Mouse (Mus musculus) heart, postnatal 36 days (tissue): ENCODE results near the gene Zmiz1. TPM values are rescaled to one million over a fixed set of nuclear protein-coding genes. Genes with fewer than 3 reads are reported as not detected.

Experiments
- DNase-seq, 2 experiments: peaks; one replicate each; pipeline ENCODE4 v3.0.0; 2021 to 2022
- intact Hi-C: fragments of 180-260 bp; cut with DNase I; formaldehyde crosslinking; loops from one replicate; pipeline ENCODE4 v1.15.1; 2025
- total RNA-seq, 2 experiments: library from RNA; stranded (reverse); gene quantifications; 2 replicates each; pipeline ENCODE4 v1.2.3; 2021

The Zmiz1 gene
- total RNA-seq, 2 experiments from 2014 or later, result 38.8 to 41.7 TPM

DNA sequence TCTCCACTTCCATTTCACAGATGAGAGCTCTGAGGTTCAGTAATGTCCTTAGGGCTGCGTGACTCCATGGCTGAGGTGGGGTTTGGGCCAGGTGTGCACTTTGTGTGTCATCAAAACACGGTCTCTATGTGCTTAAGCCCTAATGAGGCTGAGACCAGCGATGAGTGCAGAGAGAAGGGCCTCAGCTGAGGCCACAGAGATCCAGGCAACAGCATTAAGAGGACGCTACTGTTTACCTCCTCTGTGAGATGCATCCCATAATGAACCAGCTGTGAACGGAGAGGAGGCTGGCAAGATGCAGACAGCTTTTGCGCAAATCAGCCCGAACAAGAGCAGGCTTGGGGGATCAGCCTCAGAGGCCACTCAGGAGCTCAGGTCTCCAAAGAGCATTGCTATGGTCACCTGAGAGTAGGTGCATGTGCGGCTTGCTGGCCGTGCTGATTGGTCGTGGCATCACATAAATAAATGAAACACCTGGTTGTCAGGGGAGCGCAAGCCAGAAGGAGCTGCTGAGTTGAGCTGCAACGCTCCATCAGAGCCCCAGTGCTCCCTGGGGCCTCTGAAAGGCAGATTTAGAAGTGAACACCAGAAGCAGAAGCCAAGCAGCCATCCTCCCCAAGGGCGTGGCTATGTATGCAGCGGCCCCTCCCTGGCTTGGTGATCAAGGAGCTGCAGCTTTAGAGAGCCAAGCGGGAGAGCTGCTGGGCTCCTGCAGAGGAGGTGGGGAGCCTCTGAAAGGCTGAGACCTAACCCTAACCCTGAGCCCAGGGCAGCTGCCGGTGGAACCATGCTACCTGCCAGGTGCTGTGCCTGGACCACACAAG, 115.3 kb downstream of the Zmiz1 start:
- DNase-seq, result no peak
- intact Hi-C loops, result no loop called here

GRCm38 (mm10) chr14:25576642-25577041, 117.7 kb downstream of the Zmiz1 start:
- DNase-seq, result no peak
- intact Hi-C loops, result no loop called here

- no peak for DNase-seq
- intact Hi-C loops, result no loop called here
Measured at GRCm38 (mm10) chr14:25577431-25577830, 118.4 kb downstream of the Zmiz1 start.

DNA sequence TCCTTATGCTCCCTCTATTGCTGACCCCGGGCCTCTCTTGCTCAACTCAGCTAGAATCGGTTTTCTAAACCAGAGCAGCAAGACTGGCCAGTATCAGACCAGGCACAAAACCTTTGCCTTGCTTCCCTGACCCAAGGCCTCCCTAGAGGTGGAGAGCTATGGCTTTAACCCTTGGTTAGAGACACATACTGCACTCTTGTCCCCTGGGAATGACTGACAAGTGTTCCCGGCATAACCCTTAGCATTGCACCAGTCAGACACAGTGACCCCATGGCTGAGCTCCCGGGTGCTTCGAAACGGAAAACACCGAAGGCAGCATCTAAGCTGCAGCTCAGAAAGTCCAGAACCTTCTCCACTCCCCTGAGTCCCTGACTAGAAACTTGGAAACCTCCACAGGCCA, 120.6 kb downstream of the Zmiz1 start:
- intact Hi-C loops, result loop anchor here (2.0 kb wide), 1 partner anchor 67 kb away; no protein-coding TSS in a partner anchor
- no peak for DNase-seq

DNA sequence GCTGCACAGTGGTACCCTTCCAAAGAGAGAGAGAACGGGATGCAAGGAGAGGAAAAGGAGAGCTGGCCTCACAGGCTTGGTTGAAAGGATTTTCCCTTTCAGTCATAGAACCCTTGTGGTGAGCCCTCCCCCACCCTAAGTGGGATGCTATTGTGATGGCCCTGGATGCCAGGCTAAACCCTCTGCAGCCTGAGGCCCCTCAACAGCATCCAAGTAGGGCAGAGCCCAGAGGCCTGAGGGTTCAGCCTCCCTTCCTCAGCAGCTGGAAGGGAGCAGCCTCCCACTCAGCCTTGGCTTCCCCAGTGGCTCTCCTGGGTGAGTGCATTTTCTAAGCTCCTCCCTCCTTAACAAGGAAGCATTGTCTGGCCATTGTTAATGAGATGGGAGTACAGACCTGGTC, 121.4 kb downstream of the Zmiz1 start:
- no peak for DNase-seq
- intact Hi-C loops, result no loop called here

DNA sequence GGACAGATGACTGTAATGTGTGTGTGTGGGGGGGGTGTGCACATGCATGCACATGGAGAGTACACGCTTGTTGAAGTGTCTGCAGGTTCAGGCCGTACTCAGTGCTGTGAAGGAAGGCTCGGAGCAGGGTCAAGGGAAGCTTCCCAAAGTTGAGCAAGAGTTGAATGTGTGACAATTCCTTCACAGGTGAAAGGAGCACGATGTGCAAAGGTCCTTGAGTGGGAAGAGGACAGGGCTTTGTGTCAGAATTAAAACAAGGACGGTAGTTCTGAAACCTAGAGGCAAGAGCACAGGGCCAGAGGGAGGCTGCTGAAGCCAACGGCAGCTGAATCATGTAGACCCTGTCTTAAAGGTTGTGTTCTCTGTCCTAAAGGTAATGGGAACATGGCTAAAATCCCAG, 123.6 kb downstream of the Zmiz1 start:
- intact Hi-C loops, result no loop called here
- DNase-seq, result no peak

- intact Hi-C loops, result no loop called here
Measured at GRCm38 (mm10) chr14:25583899-25584298, 124.9 kb downstream of the Zmiz1 start.

GRCm38 (mm10) chr14:25585545-25586301, 126.7 kb downstream of the Zmiz1 start:
- peak in 1 of 2 experiments; percentile 54 for DNase-seq

More at GRCm38 (mm10) chr14:25583899-25584298, 124.9 kb downstream of the Zmiz1 start:
- DNase-seq, result peak in 1 of 2 experiments; percentile 44

DNA sequence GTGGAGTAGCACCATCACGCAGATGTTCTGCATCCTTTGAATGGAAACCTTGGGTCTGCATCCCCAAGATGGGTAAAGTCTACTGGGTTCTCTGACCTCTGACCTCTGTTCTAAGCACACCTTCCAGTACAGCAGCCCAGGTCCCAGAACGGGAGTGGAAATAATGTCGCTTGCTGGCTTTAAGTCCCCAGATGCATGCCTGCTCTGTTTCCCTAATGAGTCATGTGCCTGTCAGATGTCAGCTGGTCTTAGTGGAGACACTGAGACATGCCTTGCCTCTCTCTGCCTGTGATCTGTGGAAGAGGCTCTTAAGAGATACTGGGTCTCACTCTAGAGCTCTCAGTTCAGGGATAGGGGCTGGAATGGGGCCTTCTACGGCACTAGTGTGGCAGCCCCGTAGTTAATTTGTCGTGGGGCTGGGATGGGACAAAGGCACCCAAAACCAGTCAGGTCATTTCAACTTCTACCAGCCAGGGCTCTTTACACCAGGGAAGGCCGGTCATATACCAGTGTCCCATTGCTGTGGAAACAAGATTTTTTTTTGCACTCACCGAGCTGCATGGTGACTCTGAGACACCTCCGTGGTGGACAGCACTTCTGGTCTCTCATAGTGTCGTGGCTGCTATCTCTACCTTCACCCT, 128.0 kb downstream of the Zmiz1 start:
- intact Hi-C loops, result loop anchor here (2.0 to 5.0 kb wide), 3 partner anchors 40 to 105 kb away; partner anchors contain the start of gene Ppif
- DNase-seq, result peak in 1 of 2 experiments; percentile 48

More at GRCm38 (mm10) chr14:25585545-25586301, 126.7 kb downstream of the Zmiz1 start:
- intact Hi-C loops, result loop anchor here (2.0 to 5.0 kb wide), 3 partner anchors 42 to 107 kb away; partner anchors contain the start of gene Ppif

DNA sequence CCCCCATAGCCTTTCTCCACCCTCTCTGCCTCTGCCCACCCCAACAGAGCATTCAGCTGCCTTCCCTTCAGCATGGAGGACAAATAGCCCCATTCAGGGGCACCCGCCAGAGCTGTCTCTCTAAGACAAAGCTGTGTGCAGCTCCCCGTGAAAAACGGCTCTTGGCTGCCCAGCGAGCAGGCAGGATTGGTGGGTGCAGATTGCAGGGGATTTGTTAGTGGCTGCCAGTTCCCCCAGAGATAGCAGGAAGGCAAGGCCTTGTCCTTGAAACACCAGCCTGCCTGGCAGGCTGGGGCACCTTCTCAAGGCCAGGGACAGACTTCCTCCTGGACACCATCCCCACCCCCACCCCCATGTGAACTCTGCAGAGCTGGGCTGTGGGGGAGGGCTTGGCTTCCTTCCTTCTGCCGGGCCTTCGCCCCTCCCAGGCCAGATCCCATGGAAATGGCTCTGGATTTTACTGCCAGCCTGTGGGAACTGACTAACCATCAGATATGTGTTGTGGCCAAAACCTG, 128.6 kb downstream of the Zmiz1 start:
- intact Hi-C loops, result loop anchor here (1.0 to 5.0 kb wide), 4 partner anchors 19 to 105 kb away; partner anchors contain the start of gene Ppif
- DNase-seq, result peak; percentile 46 to 58

DNA sequence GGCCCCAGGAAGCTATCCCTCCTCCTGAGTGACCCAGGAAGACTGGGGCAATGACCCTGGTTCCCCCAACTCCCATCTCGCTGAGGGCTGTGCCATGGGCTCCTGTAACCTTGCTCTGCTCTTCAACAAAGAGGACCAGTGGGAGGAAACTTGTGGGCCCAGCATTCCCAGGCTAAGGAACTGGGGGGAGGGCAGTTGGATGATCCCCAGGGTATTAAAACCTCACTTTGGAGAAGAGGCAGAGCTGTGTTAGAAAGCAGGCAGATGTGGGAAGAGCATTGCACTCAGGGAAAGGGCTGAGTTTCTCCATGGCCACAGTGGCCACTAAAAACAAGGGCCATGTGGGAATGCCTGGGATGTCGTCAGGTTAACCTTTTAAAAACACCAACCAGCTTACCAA, 129.2 kb downstream of the Zmiz1 start:
- intact Hi-C loops, result loop anchor here (1.0 to 5.0 kb wide), 3 partner anchors 18 to 104 kb away; partner anchors contain the start of gene Ppif
- DNase-seq, result no peak

DNA sequence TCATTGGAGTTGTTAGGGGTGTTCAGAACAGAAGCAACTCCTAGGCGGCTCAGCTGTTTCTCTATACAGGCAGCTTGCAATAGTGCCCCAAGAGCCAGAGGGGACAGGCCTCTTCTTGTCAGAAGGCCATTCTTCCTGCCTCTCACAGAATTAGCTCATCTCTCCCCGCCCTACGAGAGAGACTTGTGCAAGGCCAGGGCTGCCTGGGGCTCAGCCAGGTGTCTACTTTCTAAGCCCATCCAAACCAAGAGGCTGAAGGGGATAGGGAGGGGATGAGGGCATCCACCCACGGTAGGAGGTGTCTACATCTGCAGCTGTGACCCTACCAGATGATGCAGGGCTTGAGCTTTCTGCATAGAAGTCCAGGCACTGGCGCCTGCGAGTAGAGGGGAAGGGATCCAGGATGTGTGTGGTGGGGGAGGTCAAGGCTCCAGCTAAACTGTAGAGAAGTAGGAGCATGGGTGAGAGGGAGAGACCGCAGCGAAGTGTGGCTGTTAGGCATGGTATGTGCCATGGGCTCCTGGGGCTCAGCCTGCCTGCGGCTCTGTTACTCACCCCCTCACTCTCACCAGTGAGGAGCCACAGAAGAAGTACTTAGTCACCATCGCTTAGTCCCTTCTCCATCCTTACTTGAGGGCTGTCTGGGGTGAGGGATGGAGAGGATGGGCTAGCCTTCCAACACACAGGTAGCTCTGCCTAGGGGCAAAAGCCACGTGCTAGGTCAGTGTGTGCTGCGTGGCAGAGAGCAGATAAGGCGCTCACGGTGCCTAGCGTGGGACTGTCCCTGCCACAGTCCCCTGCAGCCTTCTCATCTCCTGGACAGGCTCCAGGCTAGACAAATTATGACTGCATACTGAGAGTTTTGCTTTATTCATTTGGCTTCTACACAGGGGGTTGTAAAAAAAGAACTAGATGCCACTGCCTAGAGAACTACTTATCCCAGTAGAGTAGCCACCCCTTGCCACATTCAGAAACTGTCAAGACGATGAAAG, 130.3 kb downstream of the Zmiz1 start:
- DNase-seq, result peak in 1 of 2 experiments; percentile 54
- intact Hi-C loops, result loop anchor here (1.0 to 5.0 kb wide), 3 partner anchors 17 to 103 kb away; partner anchors contain the start of gene Ppif

GRCm38 (mm10) chr14:25591000-25591399, 132.0 kb downstream of the Zmiz1 start:
- no peak for DNase-seq
- intact Hi-C loops, result no loop called here

- intact Hi-C loops, result no loop called here
- no peak for DNase-seq
Measured at GRCm38 (mm10) chr14:25591426-25591825, 132.4 kb downstream of the Zmiz1 start.

GRCm38 (mm10) chr14:25592522-25592921, 133.5 kb downstream of the Zmiz1 start:
- intact Hi-C loops, result no loop called here
- no peak for DNase-seq

- no peak for DNase-seq
- intact Hi-C loops, result no loop called here
Measured at GRCm38 (mm10) chr14:25593876-25594275, 134.9 kb downstream of the Zmiz1 start.

- no peak for DNase-seq
- intact Hi-C loops, result no loop called here
Measured at GRCm38 (mm10) chr14:25594611-25595010, 135.6 kb downstream of the Zmiz1 start.

- intact Hi-C loops, result no loop called here
- no peak for DNase-seq
Measured at GRCm38 (mm10) chr14:25598960-25599359, 140.0 kb downstream of the Zmiz1 start.

DNA sequence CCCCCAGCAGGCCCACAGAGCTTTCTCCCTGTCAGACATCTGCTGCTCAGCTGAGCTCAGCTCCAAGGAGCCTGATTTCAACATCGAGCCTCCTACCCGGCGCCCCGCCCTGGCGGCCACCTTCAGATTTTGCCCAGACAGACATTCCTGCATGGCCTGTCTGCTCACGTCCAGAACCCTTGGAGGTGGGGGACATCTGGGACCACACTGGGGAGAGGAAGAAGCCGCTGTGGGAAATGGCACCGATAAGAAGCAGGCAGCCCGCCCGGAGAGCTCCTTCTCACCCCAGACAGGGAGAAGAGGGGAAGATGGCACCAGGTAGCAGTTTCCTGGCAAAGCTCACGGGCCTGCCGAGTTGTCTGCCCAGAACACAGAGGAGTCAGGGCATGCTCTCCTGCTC, 140.9 kb downstream of the Zmiz1 start:
- intact Hi-C loops, result no loop called here
- no peak for DNase-seq
